Mouse (Mus musculus): ENCODE results near the gene Ccl9. TPM values are rescaled to one million over a fixed set of nuclear protein-coding genes. Genes with fewer than 3 reads are reported as not detected.
"Not testable (repeated sequence)": the region's sequence is repeated elsewhere in the genome, so short reads cannot be mapped to it uniquely, and the experiment has no call there.

Ccl9 gene
- polyA plus RNA-seq, 1 experiment from 2014 or later = 29.4 TPM

DNA sequence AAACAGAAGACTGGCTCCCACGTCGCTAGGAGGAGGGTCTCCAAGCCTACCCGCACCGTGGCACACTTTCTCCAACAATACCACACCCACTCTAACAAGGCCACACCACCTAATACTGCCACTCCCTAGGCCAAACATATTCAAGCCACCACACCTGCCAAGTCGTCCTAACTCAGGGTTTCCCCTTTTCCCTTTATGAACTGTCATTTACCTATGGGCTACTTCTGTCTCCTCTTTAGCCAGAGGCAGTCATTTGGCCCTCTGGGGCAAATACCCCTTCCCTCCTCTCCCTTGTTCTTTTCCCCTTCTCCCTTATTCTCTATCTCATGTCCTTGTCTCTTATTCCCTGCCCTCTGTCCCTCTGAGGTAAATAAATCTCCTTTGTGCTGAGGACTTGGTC lies 26.8 kb downstream of the Ccl9 start:
- H3K9me3 ChIP-seq = no peaks in the 10 kb centered on the region
- no peaks in the 10 kb centered on the region for H3K36me3 ChIP-seq
- no peak for ATAC-seq
- no peak overlapping the region for H3K9ac ChIP-seq
- H3K27me3 ChIP-seq (replicated peaks) = no peaks in the 10 kb centered on the region
- H3K27ac ChIP-seq = no peak overlapping the region
- no peak overlapping the region for H3K4me2 ChIP-seq (replicated peaks)
- no peak overlapping the region for H3K4me3 ChIP-seq (replicated peaks)
- 0 out of 2 replicates have a peak, but pooled peaks cover 5% of the 10 kb centered on the region for H3K4me1 ChIP-seq (replicated peaks)
- 80% methylated on average over 5 of the region's 5 CpGs for WGBS

GRCm38 (mm10) chr11:83551037-83551436 lies 27.4 kb downstream of the Ccl9 start:
- not testable (repeated sequence) for H3K36me3 ChIP-seq; ATAC-seq; H3K4me1 ChIP-seq (replicated peaks); H3K9ac ChIP-seq; H3K9me3 ChIP-seq; H3K4me2 ChIP-seq (replicated peaks); H3K27me3 ChIP-seq (replicated peaks); H3K4me3 ChIP-seq (replicated peaks); H3K27ac ChIP-seq
- 76% methylated on average over 7 of the region's 7 CpGs for WGBS

GRCm38 (mm10) chr11:83550186-83550632 lies 28.2 kb downstream of the Ccl9 start:
- H3K4me2 ChIP-seq (replicated peaks) = no peak overlapping the region
- 85% methylated on average over 5 of the region's 5 CpGs for WGBS

GRCm38 (mm10) chr11:83544214-83544613 lies 34.2 kb downstream of the Ccl9 start:
- Histone ChIP-seq H3K4me3 (replicated peaks) (no peak overlapping the region), H3K4me2 (replicated peaks) (no peak overlapping the region), H3K9me3 (no peaks in the 10 kb centered on the region), H3K27me3 (replicated peaks) (no peaks in the 10 kb centered on the region), H3K9ac (no peak overlapping the region), H3K36me3 (no peaks in the 10 kb centered on the region), H3K27ac (no peak overlapping the region), H3K4me1 (replicated peaks) (no peaks in the 10 kb centered on the region)
- WGBS = 60% methylated on average over 3 of the region's 3 CpGs
- peak; percentile 36; the same call in 1 of the 2 replicates for ATAC-seq

More at GRCm38 (mm10) chr11:83550186-83550632, 28.2 kb downstream of the Ccl9 start:
- no peaks in the 10 kb centered on the region for H3K27me3 ChIP-seq (replicated peaks)
- H3K4me3 ChIP-seq (replicated peaks) = no peak overlapping the region
- no peak for ATAC-seq
- no peaks in the 10 kb centered on the region for H3K36me3 ChIP-seq
- H3K4me1 ChIP-seq (replicated peaks) = no peaks in the 10 kb centered on the region
- H3K9me3 ChIP-seq = no peaks in the 10 kb centered on the region
- H3K9ac ChIP-seq = no peak overlapping the region
- no peak overlapping the region for H3K27ac ChIP-seq

- no peak for ATAC-seq
- no peak overlapping the region for H3K4me3 ChIP-seq (replicated peaks)
- H3K27me3 ChIP-seq (replicated peaks) = no peaks in the 10 kb centered on the region
- WGBS = 89% methylated on average over 3 of the region's 3 CpGs
- H3K36me3 ChIP-seq = no peaks in the 10 kb centered on the region
- H3K9me3 ChIP-seq = no peaks in the 10 kb centered on the region
- H3K4me2 ChIP-seq (replicated peaks) = no peak overlapping the region
- H3K27ac ChIP-seq = no peak overlapping the region
- peaks cover 3% of the 10 kb centered on the region; the same call in 1 of the 2 replicates for H3K4me1 ChIP-seq (replicated peaks)
- H3K9ac ChIP-seq = no peak overlapping the region
These were observed 37.0 kb downstream of the Ccl9 start for GRCm38 (mm10) chr11:83541415-83541814.

- ATAC-seq = no peak
- H3K36me3 ChIP-seq = no peaks in the 10 kb centered on the region
- 83% methylated on average over 2 of the region's 2 CpGs for WGBS
These were observed 37.5 kb downstream of the Ccl9 start for GRCm38 (mm10) chr11:83540931-83541330.

GRCm38 (mm10) chr11:83538705-83539314 lies 39.6 kb downstream of the Ccl9 start:
- peaks cover 17% of the 10 kb centered on the region for H3K4me1 ChIP-seq (replicated peaks)
- no peaks in the 10 kb centered on the region for H3K36me3 ChIP-seq
- no peaks in the 10 kb centered on the region for H3K27me3 ChIP-seq (replicated peaks)
- H3K9me3 ChIP-seq = no peaks in the 10 kb centered on the region
- no peak for ATAC-seq
- no peak overlapping the region for H3K4me3 ChIP-seq (replicated peaks)
- H3K4me2 ChIP-seq (replicated peaks) = no peak overlapping the region
- H3K27ac ChIP-seq = no peak overlapping the region
- H3K9ac ChIP-seq = no peak overlapping the region
- 55% methylated on average over 3 of the region's 3 CpGs for WGBS

More at GRCm38 (mm10) chr11:83540931-83541330, 37.5 kb downstream of the Ccl9 start:
- Histone ChIP-seq H3K27ac (no peak overlapping the region), H3K4me2 (replicated peaks) (no peak overlapping the region), H3K27me3 (replicated peaks) (no peaks in the 10 kb centered on the region), H3K9me3 (no peaks in the 10 kb centered on the region), H3K4me1 (replicated peaks) (peaks cover 7% of the 10 kb centered on the region; the same call in 1 of the 2 replicates), H3K4me3 (replicated peaks) (no peak overlapping the region), H3K9ac (no peak overlapping the region)

DNA sequence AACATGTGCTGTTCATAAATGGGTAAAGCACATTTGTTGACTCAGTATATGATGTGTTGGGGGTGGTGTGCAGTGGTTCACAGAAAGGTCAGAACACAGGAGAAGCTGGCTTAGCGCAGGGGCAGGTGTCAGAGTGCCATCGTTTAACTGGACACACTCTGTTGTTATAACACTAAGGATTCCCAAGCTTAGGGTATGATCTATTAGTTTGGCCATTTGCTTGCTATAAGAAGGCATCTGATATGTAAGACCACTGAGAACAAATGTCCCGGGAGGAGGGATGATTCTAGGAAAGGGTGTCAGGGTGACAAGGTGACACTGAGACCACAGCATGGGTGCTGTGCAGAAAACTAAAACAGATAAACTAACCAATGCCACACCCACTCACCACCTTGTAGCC lies 41.6 kb downstream of the Ccl9 start:
- H3K4me3 ChIP-seq (replicated peaks) = no peak overlapping the region
- no peak overlapping the region for H3K9ac ChIP-seq
- peaks cover 17% of the 10 kb centered on the region for H3K4me1 ChIP-seq (replicated peaks)
- no peaks in the 10 kb centered on the region for H3K27me3 ChIP-seq (replicated peaks)
- no peak overlapping the region for H3K4me2 ChIP-seq (replicated peaks)
- no peak overlapping the region for H3K27ac ChIP-seq
- no peaks in the 10 kb centered on the region for H3K9me3 ChIP-seq
- ATAC-seq = no peak
- 67% methylated on average over 3 of the region's 3 CpGs for WGBS
- H3K36me3 ChIP-seq = no peaks in the 10 kb centered on the region

GRCm38 (mm10) chr11:83534609-83535423 lies 43.6 kb downstream of the Ccl9 start:
- H3K27ac ChIP-seq = no peak overlapping the region
- no peaks in the 10 kb centered on the region for H3K9me3 ChIP-seq
- WGBS = 38% methylated on average over 13 of the region's 13 CpGs
- H3K4me3 ChIP-seq (replicated peaks) = no peak overlapping the region
- no peaks in the 10 kb centered on the region for H3K36me3 ChIP-seq
- no peaks in the 10 kb centered on the region for H3K27me3 ChIP-seq (replicated peaks)
- peak overlapping the region; percentile 43 for H3K4me2 ChIP-seq (replicated peaks)
- no peak overlapping the region for H3K9ac ChIP-seq
- H3K4me1 ChIP-seq (replicated peaks) = peaks cover 17% of the 10 kb centered on the region
- ATAC-seq = 0 out of 2 replicates have a peak, but pooled peaks have one; percentile 56

- H3K27me3 ChIP-seq (replicated peaks) = no peaks in the 10 kb centered on the region
These were observed 44.3 kb downstream of the Ccl9 start for GRCm38 (mm10) chr11:83534143-83534542.

GRCm38 (mm10) chr11:83533192-83533591 lies 45.2 kb downstream of the Ccl9 start:
- H3K9ac ChIP-seq = no peak overlapping the region
- H3K27me3 ChIP-seq (replicated peaks) = no peaks in the 10 kb centered on the region
- H3K4me3 ChIP-seq (replicated peaks) = no peak overlapping the region
- ATAC-seq = no peak
- H3K4me2 ChIP-seq (replicated peaks) = no peak overlapping the region
- H3K27ac ChIP-seq = no peak overlapping the region
- WGBS = 75% methylated on average over 1 of the region's 1 CpGs
- H3K9me3 ChIP-seq = no peaks in the 10 kb centered on the region
- peaks cover 14% of the 10 kb centered on the region; the same call in 1 of the 2 replicates for H3K4me1 ChIP-seq (replicated peaks)
- H3K36me3 ChIP-seq = no peaks in the 10 kb centered on the region

More at GRCm38 (mm10) chr11:83534143-83534542, 44.3 kb downstream of the Ccl9 start:
- ATAC-seq = no peak
- Histone ChIP-seq H3K27ac (no peak overlapping the region), H3K9me3 (no peaks in the 10 kb centered on the region), H3K4me2 (replicated peaks) (peak overlapping the region; percentile 43), H3K4me1 (replicated peaks) (peaks cover 17% of the 10 kb centered on the region), H3K36me3 (no peaks in the 10 kb centered on the region), H3K9ac (no peak overlapping the region), H3K4me3 (replicated peaks) (no peak overlapping the region)
- 78% methylated on average over 8 of the region's 8 CpGs for WGBS

DNA sequence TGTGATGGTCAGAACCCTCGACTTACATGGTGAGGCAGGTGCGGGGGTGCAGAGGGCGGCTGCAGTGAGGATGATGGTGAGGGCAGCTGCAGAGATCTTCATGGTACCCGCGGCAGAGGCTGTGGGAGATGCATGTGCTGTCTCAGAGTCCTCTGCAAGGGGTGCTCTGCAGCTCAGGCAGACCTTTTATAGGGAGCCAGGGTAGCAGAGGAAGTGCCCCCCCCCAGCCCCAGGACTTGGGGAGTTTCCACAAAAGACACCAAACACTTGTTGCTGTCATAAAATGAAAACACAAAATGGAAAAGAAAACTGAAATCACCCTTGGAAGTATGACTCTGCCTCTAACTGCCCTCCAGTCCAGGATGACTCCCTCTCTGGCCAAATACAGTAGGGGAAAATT lies 48.1 kb downstream of the Ccl9 start, which contains the start of gene Ccl5:
TSS of gene Ccl5 (minus strand) at position 159 of the 400 bp plus-strand sequence.
- no peak within 1 kb of the TSS for H3K9ac ChIP-seq
- H3K4me2 ChIP-seq (replicated peaks) = no peak within 1 kb of the TSS
- H3K4me3 ChIP-seq (replicated peaks) = no peak within 1 kb of the TSS
- 77% methylated on average over 5 of the region's 5 CpGs for WGBS
- H3K4me1 ChIP-seq (replicated peaks) = peaks cover 11% of the 10 kb centered on the region; the same call in 1 of the 2 replicates
- no peaks in the 10 kb centered on the region for H3K9me3 ChIP-seq
- no peaks in the 10 kb centered on the region for H3K36me3 ChIP-seq
- no peaks in the 10 kb centered on the region for H3K27me3 ChIP-seq (replicated peaks)
- no peak within 1 kb of the TSS for H3K27ac ChIP-seq
- no peak for ATAC-seq

All from intestine, embryonic 15.5 days (tissue).